Mouse (Mus musculus) midbrain, embryonic 12.5 days (tissue): ENCODE results near the gene Gpc2. TPM values are rescaled to one million over a fixed set of nuclear protein-coding genes. Genes with fewer than 3 reads are reported as not detected.
A peak's percentile ranks its signal among the peaks of the same experiment; 100 is the strongest.

Source experiments
- ATAC-seq: fragments of 200-750 bp; cut with Nextera tagmentation; 2 replicates; pipeline ENCODE4 v1.8.0; 2017; ENCODE audit warnings: low read depth, moderate TSS enrichment, moderate library complexity; ENCODE audit not compliant: low FRiP score
- H3K27ac ChIP-seq: fragments of 300-500 bp; sonication (generic); replicated peaks from 2 replicates; pipeline ENCODE4 v1.5.1; 2016; ENCODE audit warnings: mild to moderate bottlenecking
- H3K27me3 ChIP-seq: fragments of 300-500 bp; sonication (generic); 2 replicates; pipeline ENCODE4 v1.6.1; 2016; ENCODE audit warnings: mild to moderate bottlenecking
- H3K36me3 ChIP-seq: fragments of 300-500 bp; sonication (generic); 2 replicates; pipeline ENCODE4 v1.6.1; 2016
- H3K4me1 ChIP-seq: fragments of 300-500 bp; sonication (generic); 2 replicates; pipeline ENCODE4 v1.6.1; 2016
- H3K4me2 ChIP-seq: fragments of 300-500 bp; sonication (generic); replicated peaks from 2 replicates; pipeline ENCODE4 v1.6.1; 2016; ENCODE audit warnings: mild to moderate bottlenecking, moderate library complexity
- H3K4me3 ChIP-seq: fragments of 300-500 bp; sonication (generic); 2 replicates; pipeline ENCODE4 v1.5.1; 2016; ENCODE audit warnings: mild to moderate bottlenecking
- H3K9ac ChIP-seq: fragments of 300-500 bp; sonication (generic); replicated peaks from 2 replicates; pipeline ENCODE4 v1.6.1; 2016; ENCODE audit warnings: mild to moderate bottlenecking, moderate library complexity
- H3K9me3 ChIP-seq: fragments of 300-500 bp; sonication (generic); 2 replicates; pipeline ENCODE4 v1.6.1; 2016; ENCODE audit warnings: mild to moderate bottlenecking
- WGBS: fragments of 180-500 bp; shearing (Covaris S2); methylation state at CpG from one replicate; pipeline ENCODE4 v1.1.7; 2016; 5-methylcytosine and 5-hydroxymethylcytosine counted together
- polyA plus RNA-seq: library from polyadenylated mRNA; unstranded; fragments of >200 nt; fragmentation: Nextera tagmentation; extraction: Ambion mirVana; gene quantifications from 2 replicates; pipeline ENCODE4 v1.2.1, GENCODE M21; 2016

The Gpc2 gene
- polyA plus RNA-seq: 152 and 160 TPM in 2 replicates

DNA sequence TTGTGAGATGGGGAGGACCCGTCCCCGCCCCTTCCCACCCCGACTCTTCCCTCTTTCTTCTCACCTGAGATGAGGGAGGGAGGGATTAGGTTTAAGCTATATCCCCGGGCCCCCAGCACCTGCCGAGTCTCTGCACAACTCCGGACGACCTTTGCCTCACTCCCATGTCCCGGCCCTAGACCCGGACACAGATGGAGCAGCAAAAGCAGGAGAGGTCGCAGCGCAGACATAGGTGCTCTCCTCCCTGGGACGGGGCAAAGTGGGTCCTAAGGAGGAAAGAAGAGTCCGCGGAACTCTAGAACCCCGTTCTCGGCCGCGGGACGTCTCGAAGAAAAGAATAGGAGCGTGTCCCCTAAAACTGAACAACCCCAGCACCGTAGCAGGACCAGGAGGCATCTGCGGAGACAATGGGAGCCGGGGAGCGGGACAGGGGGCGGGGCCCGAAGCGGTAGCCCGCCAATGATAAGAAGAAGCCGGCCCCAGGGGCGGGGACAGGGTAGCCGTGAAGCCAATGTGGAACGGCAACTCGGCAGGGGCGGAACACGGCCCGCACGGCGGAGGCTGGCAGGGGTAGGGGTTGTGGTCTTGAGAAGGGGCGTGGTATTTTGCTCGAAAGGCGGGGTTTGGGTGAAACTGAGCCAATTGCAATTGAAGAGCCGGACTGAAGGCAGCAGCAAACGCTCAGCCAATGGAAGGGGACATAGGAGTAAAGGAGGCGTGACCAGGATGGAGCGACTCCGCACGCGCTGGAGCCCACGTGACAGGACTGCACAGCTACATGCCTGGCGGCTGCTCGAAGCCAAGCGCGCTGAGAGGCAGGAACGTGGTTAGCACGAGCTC is at the start of gene Gpc2, which contains the start of the genes Gm43720 and Stag3:
Gene Gpc2 (minus strand): TSS at position 421 of the 840 bp plus-strand sequence.
Gene Gm43720 (minus strand): TSS at position 374 of the 840 bp plus-strand sequence.
Gene Stag3 (plus strand): TSS at position 656 of the 840 bp plus-strand sequence.
- H3K4me1 ChIP-seq: peaks cover 43% of the 10 kb centered on the region
- H3K27ac ChIP-seq: peak within 1 kb of the TSS; percentile 72
- H3K36me3 ChIP-seq: peaks cover 23% of the 10 kb centered on the region; the same call in 1 of the 2 replicates
- peak within 1 kb of the TSS; percentile 80 for H3K4me3 ChIP-seq
- peak within 1 kb of the TSS; percentile 71 for H3K4me2 ChIP-seq
- peak within 1 kb of the TSS; percentile 94 for H3K9ac ChIP-seq
- peak; percentile 99 for ATAC-seq
- no peaks in the 10 kb centered on the region for H3K9me3 ChIP-seq
- WGBS: under 1% methylated on average over 56 of the region's 56 CpGs
- peaks cover 12% of the 10 kb centered on the region for H3K27me3 ChIP-seq

DNA sequence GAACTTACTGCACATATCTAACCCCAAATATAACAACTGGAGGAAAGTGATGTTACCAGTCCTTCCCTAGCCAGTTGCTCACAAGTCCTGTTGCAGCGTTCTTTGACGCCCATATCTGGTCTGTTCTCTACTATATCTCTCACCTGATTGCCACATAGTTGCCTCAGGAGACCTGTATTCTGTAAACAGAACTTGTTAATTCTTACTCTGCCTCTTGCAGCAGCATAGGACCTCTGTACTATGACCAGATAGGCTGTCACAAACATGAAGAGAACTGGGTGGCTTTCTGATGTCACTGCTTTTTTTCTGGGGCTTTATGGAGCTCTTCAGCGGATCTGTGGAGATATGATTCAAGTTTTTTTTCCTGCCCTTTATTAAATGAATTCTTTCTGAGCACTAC is 33.0 kb upstream of the Gpc2 start:
- Histone ChIP-seq H3K27ac (no peak overlapping the region), H3K36me3 (no peaks in the 10 kb centered on the region), H3K4me3 (no peak overlapping the region), H3K4me1 (no peaks in the 10 kb centered on the region), H3K4me2 (no peak overlapping the region), H3K27me3 (no peaks in the 10 kb centered on the region), H3K9me3 (no peaks in the 10 kb centered on the region), H3K9ac (no peak overlapping the region)
- WGBS: 90% methylated on average over 3 of the region's 3 CpGs
- ATAC-seq: no peak

DNA sequence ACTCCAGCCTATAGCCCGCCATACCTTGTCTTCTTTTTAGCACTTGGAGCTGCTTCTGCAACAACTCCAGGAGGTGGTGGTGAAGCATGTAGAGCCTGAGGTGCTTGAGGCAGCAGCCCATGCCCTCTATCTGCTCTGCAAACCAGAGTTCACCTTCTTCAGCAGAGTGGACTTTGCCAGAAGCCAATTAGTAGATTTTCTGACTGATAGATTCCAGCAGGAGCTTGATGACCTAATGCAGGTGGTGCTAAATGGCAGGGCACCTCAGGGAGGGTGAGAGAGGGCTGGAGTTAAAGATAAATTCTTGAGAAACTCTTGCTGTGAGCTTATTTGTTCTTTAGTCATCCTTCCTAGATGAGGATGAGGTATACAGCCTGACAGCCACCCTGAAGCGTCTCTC is 19.8 kb upstream of the Gpc2 start:
- ATAC-seq: no peak
- Histone ChIP-seq H3K4me1 (no peaks in the 10 kb centered on the region), H3K36me3 (no peaks in the 10 kb centered on the region), H3K4me2 (no peak overlapping the region), H3K9me3 (no peaks in the 10 kb centered on the region), H3K4me3 (no peak overlapping the region), H3K27me3 (no peaks in the 10 kb centered on the region), H3K27ac (no peak overlapping the region), H3K9ac (no peak overlapping the region)
- WGBS: 80% methylated on average over 2 of the region's 2 CpGs

DNA sequence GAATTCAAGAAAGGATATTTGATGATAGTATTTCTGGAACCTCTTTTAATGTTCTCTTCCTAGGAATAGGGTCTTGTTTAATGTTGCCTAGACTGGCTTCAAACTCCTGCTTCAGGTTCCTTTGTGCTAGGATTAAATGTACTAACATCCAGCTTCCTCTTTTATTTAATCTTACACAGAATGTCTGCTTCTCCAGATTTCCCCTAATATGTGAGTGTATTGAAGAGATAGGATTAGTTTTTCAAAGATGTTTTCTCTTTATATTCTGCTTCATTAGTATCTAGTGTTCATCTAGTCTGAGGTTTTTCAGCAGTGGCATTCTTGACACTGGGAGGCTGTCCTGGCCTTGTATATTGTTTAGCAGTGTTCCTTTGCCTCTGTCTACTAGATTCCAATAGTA is 14.4 kb upstream of the Gpc2 start:
- Histone ChIP-seq H3K9ac (no peak overlapping the region), H3K36me3 (no peaks in the 10 kb centered on the region), H3K4me2 (no peak overlapping the region), H3K4me1 (no peaks in the 10 kb centered on the region), H3K27ac (no peak overlapping the region), H3K4me3 (no peak overlapping the region), H3K27me3 (no peaks in the 10 kb centered on the region), H3K9me3 (no peaks in the 10 kb centered on the region)
- no peak for ATAC-seq

DNA sequence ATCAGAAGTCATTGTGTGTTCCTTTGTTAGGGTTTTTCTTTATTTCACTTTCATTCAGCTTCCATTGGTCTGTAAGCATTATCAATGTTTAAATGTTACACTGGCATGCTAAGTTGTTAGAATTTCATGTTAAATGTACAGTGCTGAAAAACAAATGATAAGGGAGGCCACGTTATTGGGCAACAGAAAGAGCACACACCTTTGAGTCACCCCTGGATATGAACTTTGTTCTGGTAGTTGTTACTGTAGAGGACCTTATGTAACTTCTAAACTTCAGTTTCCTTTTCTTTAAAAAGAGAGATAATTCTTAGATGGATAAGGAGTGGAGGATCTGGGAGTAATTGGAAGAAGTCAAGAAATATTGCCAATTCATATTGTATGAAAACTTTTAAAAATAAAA is 11.8 kb upstream of the Gpc2 start:
- Histone ChIP-seq H3K36me3 (no peaks in the 10 kb centered on the region), H3K4me1 (no peaks in the 10 kb centered on the region), H3K4me2 (no peak overlapping the region), H3K27ac (no peak overlapping the region), H3K9me3 (no peaks in the 10 kb centered on the region), H3K27me3 (no peaks in the 10 kb centered on the region), H3K9ac (no peak overlapping the region), H3K4me3 (no peak overlapping the region)
- 83% methylated on average over 1 of the region's 1 CpGs for WGBS
- ATAC-seq: no peak

DNA sequence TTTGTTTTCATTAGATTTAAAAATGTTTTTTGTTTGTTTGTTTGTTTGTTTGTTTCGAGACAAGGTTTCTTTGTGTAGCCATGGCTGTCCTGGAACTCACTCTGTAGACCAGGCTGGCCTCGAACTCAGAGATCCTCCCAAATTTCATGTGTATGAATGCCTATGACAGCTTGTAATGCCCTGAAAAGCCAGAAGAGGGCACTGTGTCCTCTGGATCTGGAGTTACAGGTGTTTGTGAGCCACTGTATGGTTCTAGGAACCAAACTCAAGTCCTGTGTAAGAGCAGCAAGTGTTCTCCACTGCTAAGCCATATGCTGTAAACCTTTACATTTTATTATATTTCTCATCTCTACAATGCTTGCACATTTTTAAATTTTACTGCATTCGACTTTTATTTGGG is 8.1 kb upstream of the Gpc2 start:
- no peak overlapping the region for H3K4me2 ChIP-seq
- no peak overlapping the region for H3K27ac ChIP-seq
- H3K27me3 ChIP-seq: no peaks in the 10 kb centered on the region
- H3K9me3 ChIP-seq: no peaks in the 10 kb centered on the region
- 72% methylated on average over 3 of the region's 3 CpGs for WGBS
- no peaks in the 10 kb centered on the region for H3K4me1 ChIP-seq
- H3K4me3 ChIP-seq: no peak overlapping the region
- H3K9ac ChIP-seq: no peak overlapping the region
- ATAC-seq: no peak
- no peaks in the 10 kb centered on the region for H3K36me3 ChIP-seq

DNA sequence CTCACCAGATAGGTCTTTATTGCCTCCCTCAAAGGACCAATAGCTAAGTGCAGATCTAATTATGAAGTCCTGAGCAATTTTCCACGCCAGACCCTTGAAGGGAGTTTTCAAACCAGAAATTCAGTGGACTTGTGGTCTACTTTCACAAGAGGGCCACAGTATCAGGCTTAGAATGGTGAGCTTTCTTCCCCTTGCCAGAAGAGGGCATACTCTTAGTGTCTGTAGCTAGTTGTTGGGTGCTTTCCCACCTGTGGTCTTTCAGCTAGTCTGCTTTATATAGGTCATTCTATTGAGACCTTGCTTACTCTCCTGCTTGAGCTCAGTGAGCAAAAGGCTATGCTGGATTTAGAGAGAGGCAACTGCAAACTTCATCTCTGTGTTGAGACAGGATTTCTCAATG is 3.7 kb upstream of the Gpc2 start:
- no peak overlapping the region for H3K27ac ChIP-seq
- no peaks in the 10 kb centered on the region for H3K9me3 ChIP-seq
- WGBS: 56% methylated on average over 1 of the region's 1 CpGs
- H3K4me1 ChIP-seq: peaks cover 6% of the 10 kb centered on the region
- no peaks in the 10 kb centered on the region for H3K36me3 ChIP-seq
- H3K4me2 ChIP-seq: no peak overlapping the region
- H3K27me3 ChIP-seq: peaks cover 12% of the 10 kb centered on the region
- no peak for ATAC-seq
- no peak overlapping the region for H3K4me3 ChIP-seq
- no peak overlapping the region for H3K9ac ChIP-seq

DNA sequence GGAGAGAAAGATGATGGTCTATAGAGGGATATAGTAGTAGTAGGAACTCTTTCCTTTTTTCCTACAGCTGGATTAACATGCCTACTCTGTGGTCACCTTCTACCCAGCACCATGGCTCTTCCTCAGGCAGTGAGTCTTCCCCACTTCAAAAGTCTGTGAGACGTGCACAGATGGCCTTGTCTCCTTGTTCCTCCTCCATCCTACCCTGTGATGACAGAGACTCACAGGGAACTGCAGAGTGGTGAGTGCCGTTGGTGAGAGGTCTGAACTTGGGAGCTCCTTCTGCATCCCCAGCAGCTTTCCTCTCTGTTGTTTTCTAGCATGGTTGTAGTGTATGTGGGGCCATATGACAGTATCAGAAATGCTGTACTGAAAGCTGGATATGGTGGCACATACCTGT is 2.0 kb upstream of the Gpc2 start:
- Histone ChIP-seq H3K4me2 (no peak overlapping the region), H3K4me3 (no peak overlapping the region), H3K36me3 (peaks cover 12% of the 10 kb centered on the region; the same call in 1 of the 2 replicates), H3K9me3 (no peaks in the 10 kb centered on the region), H3K27me3 (peaks cover 12% of the 10 kb centered on the region), H3K27ac (no peak overlapping the region), H3K9ac (no peak overlapping the region), H3K4me1 (peaks cover 23% of the 10 kb centered on the region)
- ATAC-seq: no peak
- 96% methylated on average over 2 of the region's 2 CpGs for WGBS

DNA sequence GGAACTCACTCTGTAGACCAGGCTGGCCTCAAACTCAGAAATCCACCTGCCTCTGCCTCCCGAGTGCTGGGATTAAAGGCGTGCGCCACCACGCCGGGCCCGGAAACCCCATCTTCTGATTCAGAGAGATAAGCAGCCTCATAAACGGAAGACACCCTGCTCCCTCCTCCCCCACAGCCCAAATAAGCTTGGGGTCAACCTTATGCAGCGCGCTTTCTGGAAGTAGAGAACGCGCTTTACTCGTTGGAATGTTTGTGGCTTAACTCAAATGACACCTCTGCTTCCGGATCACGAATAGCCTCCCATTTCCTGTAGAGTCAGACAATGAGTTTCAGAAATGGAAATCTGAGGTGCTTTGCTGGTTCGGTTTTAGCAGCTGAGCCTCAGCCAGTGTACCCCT is 1.0 kb upstream of the Gpc2 start:
- H3K9ac ChIP-seq: no peak overlapping the region
- ATAC-seq: no peak
- no peak overlapping the region for H3K27ac ChIP-seq
- WGBS: 91% methylated on average over 15 of the region's 15 CpGs
- no peaks in the 10 kb centered on the region for H3K9me3 ChIP-seq
- H3K4me3 ChIP-seq: no peak overlapping the region
- H3K4me1 ChIP-seq: peaks cover 33% of the 10 kb centered on the region
- H3K27me3 ChIP-seq: peaks cover 12% of the 10 kb centered on the region
- H3K36me3 ChIP-seq: peaks cover 19% of the 10 kb centered on the region; the same call in 1 of the 2 replicates
- H3K4me2 ChIP-seq: no peak overlapping the region

DNA sequence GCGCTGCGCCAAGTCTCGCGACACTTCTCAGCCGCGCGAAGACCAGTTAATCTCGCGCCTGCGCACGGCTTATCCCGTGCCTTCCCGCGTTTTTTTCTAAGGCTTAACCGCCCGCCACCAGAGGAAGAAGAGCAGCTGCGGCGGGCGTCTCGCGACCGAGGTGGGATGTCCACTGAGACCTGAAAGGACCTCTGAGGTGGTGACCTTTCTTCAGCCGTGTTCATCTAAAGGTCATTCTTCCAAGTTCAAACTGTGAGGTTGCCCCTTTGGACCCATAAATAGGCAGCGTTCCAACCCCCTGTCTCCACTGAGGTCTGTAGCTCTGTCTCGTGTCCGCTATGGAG is 592 bp upstream of the Gpc2 start:
- Histone ChIP-seq H3K4me1 (peaks cover 37% of the 10 kb centered on the region), H3K4me2 (peak overlapping the region; percentile 71), H3K27ac (no peak overlapping the region), H3K36me3 (peaks cover 19% of the 10 kb centered on the region; the same call in 1 of the 2 replicates), H3K4me3 (peak overlapping the region; percentile 80; the same call in 1 of the 2 replicates), H3K9ac (no peak overlapping the region), H3K9me3 (no peaks in the 10 kb centered on the region), H3K27me3 (peaks cover 12% of the 10 kb centered on the region)
- no peak for ATAC-seq
- 24% methylated on average over 26 of the region's 26 CpGs for WGBS

DNA sequence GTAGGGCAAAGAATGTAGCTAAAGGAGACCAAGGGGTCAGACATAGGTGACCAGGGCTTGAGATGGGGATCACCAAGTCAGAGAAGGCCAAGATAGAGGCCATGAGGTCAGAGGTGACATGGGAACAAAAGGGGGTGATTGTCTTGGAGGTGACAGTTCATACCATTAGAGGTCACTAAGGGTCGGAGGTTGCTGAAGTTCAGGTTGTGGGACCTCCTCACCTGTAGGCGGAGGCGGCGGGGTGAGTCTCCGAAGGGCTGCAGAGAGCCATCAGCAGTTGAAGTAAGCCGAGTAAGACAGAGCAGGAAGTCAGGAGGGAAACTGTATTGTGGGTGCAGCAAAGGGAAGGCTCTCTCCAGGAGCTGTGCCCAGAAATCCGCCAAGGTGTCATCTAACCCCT is 1.8 kb downstream of the Gpc2 start:
- ATAC-seq: no peak
- Histone ChIP-seq H3K36me3 (peaks cover 28% of the 10 kb centered on the region; the same call in 1 of the 2 replicates), H3K4me2 (peak overlapping the region; percentile 71), H3K9ac (peak overlapping the region; percentile 94; the same call in 1 of the 2 replicates), H3K4me3 (peak overlapping the region; percentile 80), H3K9me3 (no peaks in the 10 kb centered on the region), H3K27ac (no peak overlapping the region), H3K4me1 (peaks cover 59% of the 10 kb centered on the region), H3K27me3 (peaks cover 12% of the 10 kb centered on the region)
- 92% methylated on average over 7 of the region's 7 CpGs for WGBS

DNA sequence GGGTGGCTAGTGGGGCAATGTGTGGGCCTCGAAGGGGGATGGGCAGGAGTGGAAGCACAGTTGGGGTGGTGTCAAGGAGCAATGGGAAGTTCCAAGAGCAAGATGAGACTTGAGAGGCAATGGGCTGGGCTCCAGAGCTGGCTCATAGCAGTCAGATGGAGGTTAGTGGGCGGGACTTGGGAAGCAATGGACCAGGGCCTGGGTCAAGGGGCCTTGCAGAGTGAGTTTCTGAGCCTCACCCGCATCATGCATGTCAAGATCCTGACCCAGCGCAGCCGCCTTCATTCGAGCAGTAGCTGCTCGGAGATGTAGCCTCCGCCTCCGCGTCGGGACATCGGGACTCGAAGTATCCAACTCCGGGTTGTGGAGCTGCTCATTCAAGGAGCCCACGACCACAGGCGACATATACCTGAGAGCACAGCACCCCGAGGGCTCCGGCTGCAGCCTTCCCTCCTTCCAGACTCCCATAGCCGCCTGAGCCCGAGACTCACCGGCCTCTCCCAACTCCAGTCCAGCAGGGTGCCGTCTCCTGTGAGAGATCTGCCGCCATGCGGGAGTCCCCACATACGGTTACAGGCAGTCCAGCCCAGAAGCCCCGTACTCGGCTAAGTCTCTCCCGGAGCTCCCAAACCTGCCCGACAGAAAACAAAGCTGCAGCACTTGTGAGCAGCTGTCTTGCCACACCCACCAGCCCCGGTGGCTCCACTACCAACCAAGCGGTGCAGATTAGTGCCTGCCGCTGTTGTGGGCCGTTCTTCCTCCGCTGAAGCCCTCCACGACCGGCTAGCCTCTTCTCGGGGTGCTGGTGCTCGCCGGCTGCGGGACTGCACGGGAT is 4.4 kb downstream of the Gpc2 start:
- H3K4me1 ChIP-seq: peaks cover 70% of the 10 kb centered on the region
- 8% methylated on average over 41 of the region's 41 CpGs for WGBS

More for the DNA sequence above, 4.4 kb downstream of the Gpc2 start:
- H3K4me2 ChIP-seq: peak overlapping the region; percentile 71
- no peak overlapping the region for H3K27ac ChIP-seq
- no peaks in the 10 kb centered on the region for H3K9me3 ChIP-seq
- 0 out of 2 replicates have a peak, but pooled peaks cover 12% of the 10 kb centered on the region for H3K27me3 ChIP-seq
- ATAC-seq: no peak
- peak overlapping the region; percentile 43 for H3K4me3 ChIP-seq
- H3K36me3 ChIP-seq: peaks cover 28% of the 10 kb centered on the region; the same call in 1 of the 2 replicates
- H3K9ac ChIP-seq: peak overlapping the region; percentile 65
